Mouse (Mus musculus) thymus, postnatal 36 days (tissue): ENCODE results near the gene Amot.

Experiments used
- DNase-seq, 2 experiments: peaks; one replicate each; pipeline ENCODE4 v3.0.0; 2022; ENCODE audit warnings: mixed read lengths in 2 of 2

Gene Amot

DNA sequence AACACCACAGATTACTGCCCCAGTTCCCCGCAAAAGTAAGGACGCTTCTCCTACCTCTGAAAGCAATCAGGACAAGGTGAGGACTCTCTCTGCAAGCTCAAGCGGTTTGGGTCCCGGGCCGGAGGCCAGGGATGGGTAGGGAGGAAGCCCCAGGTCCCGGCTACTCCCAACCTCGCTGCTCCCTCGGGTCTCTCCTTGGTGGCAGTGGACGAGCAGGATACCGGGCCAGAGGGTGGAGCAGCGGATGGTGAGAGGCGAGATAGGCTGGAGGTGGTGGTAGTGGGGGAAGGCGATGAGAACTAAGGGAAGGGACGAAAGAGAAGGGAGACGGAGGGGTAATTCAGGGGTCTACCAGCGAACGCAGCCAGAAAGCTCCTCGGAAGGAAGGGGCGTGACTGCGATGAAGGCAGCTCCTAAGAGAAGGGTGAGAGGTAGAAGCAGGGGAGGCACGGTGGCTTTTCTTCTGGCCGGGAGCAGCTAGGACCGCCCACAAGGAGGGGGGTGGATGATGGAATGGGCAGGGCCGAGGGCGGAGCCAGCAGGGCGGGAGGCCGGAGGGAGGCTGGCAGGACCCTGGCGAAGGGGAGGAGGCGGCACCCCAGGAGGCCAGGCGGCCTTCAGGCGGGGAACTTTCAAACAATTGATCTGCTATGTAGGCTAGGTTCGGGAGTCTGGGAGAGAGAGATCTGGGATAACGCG lies at the start of gene Amot:
Gene Amot, minus strand, starts transcription at position 465 of the 699 bp plus-strand sequence.
- peak; percentile 77 to 81 for DNase-seq

DNA sequence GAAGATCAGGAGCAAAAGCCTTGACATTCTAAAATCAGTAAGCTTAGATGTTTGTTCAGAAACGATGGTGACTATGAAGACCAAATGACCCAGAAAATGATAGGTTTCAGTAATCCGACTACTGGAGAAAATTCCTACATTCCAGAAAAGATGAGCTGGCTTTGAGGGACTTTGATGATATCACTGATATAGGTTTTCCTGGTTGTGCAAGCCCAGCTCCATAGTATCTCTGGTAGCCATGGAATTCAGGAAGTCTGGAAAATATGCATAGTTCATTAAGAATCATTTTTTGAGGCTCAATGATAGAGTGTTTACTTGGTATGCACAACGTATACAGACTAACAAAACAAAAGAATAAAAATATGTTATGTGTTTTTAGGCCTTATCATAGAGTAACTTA lies 40.1 kb upstream of the Amot start:
- no peak for DNase-seq

DNA sequence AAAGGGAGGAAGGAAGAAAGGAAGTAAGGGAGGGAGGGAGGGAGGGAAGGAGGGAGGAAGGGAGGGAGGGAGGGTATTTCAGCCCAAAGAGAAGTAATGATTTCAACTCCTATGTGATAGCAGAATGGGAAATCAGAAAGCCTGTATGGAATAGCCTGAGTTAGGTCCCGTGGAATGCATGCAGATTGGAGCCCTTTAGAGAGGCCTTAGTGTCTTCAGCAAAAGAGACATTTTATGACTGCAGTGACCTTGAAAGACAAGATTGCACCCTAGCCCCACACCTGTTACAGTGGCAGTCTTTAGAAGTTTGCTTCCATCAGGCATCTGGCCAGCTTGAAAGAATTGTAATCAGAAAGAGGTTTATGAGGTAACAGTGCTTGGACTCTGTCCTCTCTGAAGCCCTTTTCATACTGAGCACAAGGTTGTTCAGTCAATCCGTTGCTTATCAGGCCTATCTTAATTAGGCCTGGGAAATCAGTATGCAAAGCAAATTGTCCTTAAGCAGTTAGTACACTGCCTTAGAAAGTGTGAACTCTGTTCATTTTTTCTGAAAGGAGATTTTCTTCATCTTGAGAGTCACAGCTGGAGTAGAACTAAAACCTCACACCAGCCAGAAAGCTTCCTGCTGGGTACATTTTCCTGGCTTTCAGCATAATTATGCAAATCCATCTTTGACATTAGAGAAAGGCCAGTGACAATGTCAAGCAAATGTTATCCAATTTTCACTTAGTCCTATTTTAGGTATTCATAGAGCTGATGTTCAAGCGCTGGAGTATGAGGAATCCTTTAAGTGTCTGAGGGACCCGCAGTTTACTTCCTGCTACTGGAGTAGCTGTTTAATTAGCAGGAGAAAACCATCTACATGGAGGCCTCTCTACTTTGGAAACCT lies 38.9 kb upstream of the Amot start:
- DNase-seq: no peak

DNA sequence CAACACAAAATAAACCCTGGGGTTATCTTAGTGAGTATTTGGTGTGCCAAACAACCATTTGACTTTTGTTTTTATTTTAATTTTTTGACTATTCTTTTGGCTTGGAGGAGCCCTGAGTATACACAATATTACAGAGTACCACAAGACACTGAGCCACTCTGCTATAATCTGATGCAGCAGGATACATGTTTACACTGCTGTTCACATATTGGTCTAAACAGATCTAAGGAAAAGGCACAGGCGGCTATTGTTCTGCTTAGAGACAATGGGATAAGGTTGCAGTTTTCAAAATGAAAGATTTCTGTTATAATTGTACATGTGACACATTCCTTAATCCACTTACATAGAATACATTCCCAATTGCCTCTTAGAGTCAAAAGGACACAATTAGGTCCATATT lies 36.1 kb upstream of the Amot start:
- no peak for DNase-seq

DNA sequence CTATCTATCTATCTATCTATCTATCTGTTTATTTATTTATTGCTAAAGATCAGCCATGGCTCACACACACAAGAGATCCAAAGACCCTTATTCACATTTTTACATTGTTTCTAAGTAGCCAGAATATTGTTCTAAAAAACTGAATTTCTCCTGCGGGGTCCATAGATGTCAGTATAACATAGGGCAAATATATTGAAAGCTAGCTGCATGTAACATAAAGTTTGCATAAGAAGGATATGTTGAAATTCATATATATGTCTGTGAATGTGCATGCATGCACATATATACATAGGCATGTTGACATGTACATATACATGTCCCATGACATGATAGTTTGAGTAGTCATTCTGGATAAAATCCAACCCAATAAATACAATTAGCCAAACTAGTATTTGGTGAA lies 35.3 kb upstream of the Amot start:
- no peak for DNase-seq

DNA sequence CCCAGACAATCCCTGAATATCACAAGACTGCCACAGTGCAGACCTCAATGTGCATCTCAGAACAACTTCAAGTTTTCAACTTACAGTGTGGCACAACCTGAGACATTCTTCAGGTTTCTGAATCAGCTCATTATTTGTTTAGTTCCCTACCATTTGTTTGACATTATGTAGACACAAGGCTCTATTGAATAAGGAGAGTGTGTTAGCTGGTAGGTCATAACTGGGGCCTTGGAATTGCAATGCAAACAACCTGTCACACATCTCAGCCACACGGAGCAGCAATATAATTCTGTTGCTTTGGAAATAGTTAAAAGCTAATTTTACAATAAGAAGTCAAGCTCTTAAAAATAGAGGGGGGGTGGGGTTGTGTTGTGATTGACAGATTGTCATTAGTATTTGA lies 24.6 kb upstream of the Amot start:
- no peak for DNase-seq

DNA sequence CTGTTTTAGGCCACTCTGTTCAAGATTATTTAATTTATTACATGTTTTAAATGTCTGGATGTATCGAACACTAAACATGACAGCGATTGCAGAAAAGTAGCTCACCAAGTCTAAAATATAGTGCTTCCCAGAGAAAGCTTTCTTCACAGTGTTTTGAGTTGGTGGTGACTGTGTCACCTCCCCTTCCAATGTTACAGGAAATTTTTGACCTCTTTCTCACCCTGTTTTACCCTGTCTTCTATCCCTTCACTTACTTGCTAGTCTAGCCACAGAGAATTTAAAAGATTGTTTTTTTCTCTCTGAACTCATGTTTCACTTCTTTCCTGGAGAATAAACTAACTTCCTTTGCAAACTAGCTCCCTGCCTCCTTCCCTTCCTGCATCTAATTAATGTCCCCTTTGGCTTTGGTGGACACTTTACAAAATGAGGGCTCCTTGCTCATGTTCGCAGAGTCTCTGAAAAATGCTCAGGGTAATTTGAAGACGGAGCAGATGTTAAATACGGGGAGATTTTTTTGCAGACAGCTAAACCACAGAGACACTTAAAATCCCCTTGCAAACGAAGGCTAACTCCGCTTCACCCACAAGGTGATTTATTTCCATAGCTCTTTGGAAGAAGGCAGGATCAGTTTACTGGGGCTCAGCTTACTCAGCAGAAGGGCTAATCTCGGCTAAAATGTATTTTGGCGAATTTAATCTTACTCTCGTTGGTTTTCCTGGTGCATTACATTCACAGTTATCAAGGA lies 11.5 kb upstream of the Amot start:
- DNase-seq: no peak

DNA sequence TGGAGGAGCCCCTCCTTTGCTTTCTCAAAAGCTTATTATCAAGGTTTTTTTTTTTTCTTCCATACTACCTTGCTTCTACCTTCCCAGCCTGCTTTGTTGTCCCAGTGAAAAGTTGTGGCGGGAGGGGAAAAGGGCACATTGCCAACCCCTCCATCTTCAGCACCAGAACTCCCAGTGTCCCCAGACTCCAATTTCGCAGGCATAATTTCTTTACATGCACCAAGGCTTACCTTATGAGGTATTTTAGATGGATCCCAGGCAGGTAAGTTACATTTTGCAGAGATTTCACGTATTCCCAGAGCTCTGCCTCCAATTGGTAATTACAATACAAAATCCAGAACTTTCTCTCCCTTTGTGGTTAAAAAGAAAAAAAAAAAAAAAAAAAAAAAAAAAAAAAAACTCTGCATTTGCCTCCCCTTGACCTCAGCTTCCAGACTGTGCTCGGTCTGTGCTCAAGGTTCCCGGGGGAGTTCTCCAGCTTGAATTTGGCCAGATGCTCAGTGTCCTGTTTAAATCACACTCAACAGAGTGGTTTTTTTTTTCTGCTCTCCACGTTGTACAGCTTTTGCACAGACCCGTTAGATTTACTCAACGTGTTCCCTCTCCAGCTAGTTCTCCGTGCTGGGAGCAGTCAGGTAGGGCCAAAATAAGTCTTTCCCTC lies 10.6 kb upstream of the Amot start:
- DNase-seq: no peak

DNA sequence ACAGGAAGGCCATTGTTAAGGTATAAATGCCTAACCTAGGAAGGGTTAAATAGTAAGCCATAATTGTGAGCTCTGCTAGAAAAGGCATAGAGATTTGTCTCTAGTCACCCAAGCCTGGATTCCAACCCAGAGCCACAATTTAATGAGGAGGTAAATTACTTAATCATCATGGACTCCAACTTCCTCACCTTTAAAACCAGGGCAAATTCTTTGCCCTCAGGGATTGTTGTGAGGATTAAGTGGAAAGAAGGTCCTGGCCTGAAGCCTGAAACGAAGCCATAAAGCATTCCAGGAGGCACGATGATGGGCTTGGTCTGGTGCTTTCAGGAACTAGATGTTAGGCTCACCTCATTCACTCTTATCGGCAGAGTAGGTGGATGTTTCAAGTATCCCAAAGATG lies 5.7 kb upstream of the Amot start:
- DNase-seq: no peak

DNA sequence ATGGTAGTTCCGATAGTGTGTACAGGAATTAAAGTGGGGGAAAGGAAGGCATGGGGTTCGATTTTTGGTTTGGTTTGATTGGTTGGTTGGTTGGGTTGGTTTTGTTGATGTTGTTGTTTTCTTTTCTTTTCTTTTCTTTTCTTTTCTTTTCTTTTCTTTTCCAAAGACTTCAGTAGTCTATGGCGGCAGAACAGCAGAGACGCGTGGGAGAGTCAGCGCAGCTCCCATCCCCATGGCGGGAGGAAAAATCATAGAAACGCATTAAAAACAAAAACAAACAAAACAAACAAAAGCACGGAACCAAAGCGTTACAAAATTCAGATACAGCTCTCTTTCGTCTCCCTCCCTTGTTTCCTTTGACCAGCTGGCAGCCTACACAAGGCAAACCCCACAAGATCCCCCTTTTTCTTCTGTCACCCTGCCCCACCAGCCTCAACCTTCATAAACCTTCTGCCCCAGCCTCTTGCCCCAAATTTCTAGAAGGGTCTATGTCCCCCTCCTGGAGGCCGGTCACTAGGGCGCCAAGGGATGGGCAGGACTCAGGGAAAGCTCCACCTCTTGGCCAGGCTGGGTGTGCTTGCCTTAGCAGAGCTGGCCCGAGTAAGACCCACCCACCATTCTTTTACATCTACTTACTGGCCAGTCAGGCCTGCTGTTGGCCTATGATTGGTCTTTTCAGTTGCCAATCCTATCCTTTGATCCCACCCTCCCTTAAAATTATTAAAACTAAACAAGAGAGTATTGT lies 648 bp upstream of the Amot start:
- peak; percentile 18 to 50 for DNase-seq

DNA sequence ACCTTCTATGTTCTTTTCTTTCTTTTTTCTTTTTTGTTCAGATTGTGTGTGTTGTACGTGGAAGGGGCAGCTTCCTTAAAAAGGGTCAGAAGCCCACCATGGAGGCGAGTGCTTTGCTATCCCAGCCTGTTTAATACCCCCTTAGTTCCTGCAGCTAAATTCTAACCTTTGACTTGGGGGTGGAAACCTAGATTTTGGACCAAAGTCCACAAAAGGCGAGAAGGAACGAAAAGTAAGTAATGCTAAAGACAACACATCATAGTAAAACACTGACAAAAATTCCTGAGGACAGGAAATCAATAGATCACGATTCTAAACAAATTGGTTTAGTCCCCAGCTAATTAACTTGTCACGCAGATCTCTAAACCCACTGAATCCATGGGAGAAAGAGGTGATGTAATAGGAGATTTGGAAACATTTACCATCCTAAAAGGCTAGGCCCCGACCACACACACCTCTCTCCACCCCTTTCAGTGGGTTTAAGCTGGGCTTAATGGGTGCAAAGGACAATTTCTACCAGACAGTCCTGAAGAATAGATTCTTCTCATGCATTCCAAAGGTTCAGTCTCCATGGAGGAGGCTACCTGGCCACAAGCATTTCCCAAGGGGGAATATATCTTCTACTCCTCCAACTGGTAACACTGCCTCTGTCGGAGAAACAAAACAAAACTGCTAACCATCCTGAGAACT lies 3.2 kb downstream of the Amot start:
- no peak for DNase-seq

DNA sequence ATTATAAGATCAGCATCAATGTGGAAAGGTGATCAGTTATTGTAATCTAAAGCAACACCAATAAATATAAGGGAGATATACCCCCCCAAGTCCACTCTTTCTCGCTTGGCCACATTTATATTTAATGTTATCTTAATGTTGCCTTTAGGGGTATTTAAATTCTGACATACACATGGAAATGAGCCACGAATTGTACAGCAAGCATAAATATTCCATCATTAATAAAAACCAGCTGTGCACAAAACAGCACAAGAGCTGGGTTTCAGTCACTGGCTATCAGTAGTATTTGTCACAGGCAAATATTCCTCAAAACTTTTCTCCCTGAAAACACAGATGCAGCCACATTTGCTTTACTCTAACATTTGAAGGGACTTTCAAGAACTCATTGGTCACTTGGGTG lies 5.9 kb downstream of the Amot start:
- no peak for DNase-seq

DNA sequence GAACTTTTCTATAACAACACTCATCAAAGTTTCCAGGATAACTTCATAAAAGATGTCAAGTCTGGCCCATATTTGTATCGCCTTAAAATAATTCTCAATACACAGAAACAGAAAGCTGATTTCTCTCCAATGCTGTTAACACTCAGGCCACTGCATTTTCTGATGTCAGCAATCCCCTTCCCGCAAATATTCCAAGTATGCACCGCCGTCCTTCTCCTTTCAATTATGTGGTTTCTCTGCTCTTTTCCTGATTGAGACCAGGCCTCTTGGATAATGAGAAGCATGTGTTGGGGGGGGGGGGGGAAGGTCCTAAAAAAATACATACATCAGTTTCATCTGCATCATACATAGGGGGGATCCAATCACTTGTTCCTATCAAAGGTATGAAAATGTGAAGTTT lies 6.3 kb downstream of the Amot start:
- no peak for DNase-seq

DNA sequence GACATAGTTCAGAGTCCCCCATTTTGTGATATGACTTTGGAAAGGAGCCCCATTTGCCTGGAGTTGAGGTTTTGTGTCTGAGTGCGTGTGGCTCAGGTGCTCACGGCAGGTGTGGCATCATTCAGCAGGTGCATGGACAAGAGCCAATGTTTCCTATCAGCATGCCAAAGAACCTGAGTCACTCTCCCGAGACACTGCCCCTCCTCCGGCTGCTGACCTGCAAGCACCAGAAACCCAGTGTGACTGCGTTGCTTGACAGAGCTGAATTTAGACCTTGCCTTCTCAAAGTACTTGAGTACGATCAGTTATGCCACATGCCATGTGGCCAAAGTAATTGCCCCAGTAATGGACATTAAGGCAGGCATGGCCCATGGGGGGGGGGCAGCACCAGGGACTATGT lies 7.5 kb downstream of the Amot start:
- DNase-seq: no peak

DNA sequence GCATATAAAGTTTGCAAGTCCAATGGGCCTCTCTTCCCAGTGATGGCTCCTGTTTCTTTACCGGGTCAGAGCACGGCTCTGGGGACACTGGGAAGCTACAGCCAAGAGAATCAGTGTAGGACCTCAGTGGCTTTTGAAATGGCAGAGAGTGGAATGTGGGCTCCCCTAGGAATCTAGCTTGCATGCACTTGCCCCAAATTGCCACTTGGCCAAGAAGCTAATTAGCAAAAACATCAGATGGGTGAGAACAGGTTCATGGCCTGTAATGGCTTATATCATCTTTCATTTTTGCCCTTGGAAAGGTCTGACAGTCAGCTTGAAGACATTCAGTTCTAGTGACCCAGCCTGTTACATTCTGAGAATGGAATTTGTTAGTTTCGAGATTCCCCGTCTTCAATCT lies 9.6 kb downstream of the Amot start:
- DNase-seq: no peak

DNA sequence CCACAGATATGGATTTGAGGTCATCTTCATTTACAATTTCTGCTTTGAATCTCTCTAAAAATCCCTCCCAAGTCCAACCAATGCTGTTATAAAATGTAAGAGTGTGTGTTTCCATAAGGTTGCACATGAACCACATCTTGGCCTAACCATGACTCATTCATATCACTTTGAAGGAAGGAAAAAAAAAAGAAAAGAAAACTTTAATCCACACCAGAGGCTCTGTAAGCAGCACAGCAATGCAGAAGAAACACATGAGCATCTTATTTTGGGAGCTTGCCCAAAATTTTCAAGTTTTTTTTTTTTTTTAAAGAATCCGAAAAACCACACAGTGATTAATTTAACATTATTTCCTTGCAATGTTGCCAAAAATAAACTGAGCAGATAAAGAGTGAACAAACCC lies 14.2 kb downstream of the Amot start:
- DNase-seq: no peak

DNA sequence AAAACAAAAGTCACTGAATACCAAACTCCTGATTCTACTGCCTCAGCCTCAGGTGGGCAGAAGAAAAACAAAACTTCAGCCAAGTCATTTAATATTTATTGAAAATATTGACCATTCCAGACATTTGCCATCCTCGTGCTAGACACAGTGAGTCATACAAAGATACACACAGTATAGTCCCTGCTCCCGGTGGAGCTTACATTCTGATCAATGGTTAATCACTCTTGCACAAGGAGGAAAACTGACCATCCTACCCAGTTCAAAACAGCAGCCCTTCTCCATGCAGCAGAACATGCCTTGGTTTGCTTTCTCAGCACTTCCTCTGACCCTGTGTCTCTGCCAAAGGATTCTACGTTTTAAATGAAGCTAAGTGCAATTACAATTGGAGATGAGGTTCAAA lies 14.6 kb downstream of the Amot start:
- DNase-seq: no peak

DNA sequence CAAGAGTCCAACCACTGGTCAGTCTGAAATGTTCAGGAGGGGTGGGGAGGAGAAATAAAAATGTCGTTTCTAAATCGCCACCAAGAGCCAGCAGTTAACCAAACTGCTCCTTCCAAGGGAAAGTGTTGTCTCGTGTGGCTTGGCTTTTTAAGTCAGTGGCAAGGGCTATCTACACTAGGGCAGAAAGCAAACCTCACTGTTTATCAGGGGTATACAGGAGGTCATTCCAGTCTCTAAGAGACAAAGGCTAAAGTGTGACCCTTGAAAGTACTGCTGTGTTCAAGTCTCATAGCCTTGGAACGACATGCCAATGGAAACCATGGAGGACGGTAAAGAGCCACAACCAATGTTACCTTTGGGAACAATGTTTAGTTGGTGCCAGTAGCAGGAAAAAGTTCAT lies 15.0 kb downstream of the Amot start:
- DNase-seq: no peak

DNA sequence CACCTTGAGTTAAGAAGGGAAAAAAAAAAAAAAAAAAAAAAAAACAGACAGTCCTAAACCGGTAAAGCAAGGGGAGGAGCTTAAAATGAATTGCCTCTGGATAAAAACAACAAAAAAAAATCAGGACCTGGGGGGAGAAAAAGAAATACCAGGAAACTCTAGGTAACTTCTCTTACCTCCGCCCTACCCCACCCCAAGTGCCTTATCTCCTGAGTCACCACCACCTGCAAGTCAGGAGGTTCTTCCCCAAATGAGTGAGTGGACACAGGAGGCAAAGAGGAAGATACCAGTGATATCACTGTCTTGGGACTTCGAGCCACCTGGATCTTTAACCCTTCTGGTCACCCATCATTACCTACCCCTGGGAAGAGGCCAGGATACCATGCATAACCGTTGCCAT lies 19.5 kb downstream of the Amot start:
- no peak for DNase-seq

DNA sequence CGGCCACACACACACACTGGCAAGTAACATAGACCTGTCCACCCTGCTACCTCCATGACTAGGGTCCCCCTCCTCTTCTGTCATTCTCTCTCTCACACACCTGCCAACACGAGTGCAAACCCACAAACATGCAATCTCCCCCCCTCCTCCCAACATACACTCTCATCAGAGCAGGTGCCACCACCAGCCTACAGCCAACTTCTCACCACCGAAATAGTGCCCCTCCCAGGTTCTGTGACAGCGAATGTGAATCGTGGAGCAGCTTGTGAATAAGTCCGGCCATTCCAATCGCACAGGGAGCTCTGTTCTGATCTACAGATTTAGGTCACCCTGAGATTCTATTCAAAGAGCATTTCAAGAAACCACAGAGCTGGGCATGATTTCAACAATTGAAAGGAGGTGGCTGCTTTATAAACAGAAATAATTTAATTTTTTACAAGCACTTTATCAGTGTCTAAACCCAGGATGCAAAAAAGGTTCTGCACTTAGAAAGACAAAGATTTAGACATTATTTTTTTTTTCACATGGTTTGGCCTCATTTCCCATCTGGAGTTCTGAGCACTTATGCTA lies 21.4 kb downstream of the Amot start:
- DNase-seq: no peak

DNA sequence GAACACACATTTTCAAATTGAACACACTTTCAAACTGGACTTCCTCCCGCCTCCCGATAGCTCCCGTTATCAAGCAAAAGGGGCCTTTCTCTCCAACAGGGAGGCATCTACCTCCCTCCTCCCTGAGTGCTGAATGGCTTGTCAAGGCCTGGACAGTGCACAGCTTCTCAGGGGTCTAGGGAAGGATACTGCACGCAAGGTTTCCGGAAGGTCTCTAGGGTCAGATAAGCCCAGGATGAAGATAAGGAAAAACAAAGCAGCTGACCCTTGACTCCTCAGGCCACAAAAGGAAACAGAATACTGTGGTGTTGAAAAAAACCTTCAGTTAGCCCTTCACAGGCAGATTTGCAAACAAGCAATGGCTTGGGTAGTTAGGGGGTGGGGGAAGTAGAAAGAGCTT lies 22.6 kb downstream of the Amot start:
- DNase-seq: no peak
